Mouse (Mus musculus): Measurements from ENCODE around the gene Smtn. TPM values are rescaled to one million over a fixed set of nuclear protein-coding genes. Genes with fewer than 3 reads are reported as not detected.

The Smtn gene
- polyA plus RNA-seq, 1 experiment: 46.4 TPM

DNA sequence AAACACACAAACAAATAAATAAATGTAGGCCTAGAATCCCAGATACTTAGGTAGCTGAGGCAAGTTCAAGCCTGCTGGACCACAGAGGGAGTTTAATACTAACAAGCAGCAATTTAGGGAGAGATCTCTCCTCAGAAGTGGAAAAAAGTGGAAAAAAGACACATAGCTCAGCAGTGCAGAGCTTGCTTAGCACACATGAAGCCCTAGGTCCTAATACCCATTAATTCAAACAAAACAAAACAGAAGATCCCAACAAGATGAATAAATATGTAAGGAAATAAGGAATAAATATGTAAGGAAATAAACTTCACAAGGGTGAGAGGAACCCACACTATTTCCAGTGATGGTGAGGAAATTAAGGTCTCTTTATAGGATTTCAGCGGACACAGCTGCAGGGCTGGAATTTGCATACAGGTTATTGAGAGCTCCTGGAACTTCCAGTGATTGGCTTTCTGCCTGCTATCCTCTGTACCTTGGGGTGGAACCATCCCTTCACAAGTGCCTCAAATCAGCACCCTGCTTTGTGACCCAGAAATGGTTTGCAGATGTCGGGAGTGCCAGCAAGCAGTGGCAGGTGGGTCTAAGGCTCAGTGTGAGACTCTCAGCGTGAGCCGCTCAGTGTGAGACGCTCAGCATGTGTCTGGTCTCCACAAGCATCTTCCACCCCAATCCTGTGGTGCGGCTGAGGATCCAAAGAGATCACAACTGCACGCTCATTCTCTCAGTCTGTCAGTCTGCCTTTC, 16.4 kb downstream of the Smtn start:
- Histone ChIP-seq H3K27ac (ENCODE audit: insufficient read depth, low read depth, low read length) (no peak overlapping the region), H3K4me3 (ENCODE audit: low read depth, low read length) (no peak overlapping the region), H3K36me3 (ENCODE audit: control insufficient read depth, insufficient read depth, low read length) (peaks cover 58% of the 10 kb centered on the region), H3K27me3 (ENCODE audit: control insufficient read depth, insufficient read depth, low read length) (no peaks in the 10 kb centered on the region), H3K4me1 (ENCODE audit: control insufficient read depth, insufficient read depth, insufficient read length, low read length) (no peaks in the 10 kb centered on the region)
- TF ChIP-seq CTCF (IDR thresholded peaks at IDR 0.05; ENCODE audit: extremely low read depth, insufficient read length, insufficient replicate concordance, low read depth, low read length) (no peak), POLR2A (IDR thresholded peaks at IDR 0.05; ENCODE audit: low read depth, low read length) (no peak)
- 91% methylated on average over 7 of the region's 7 CpGs for WGBS

DNA sequence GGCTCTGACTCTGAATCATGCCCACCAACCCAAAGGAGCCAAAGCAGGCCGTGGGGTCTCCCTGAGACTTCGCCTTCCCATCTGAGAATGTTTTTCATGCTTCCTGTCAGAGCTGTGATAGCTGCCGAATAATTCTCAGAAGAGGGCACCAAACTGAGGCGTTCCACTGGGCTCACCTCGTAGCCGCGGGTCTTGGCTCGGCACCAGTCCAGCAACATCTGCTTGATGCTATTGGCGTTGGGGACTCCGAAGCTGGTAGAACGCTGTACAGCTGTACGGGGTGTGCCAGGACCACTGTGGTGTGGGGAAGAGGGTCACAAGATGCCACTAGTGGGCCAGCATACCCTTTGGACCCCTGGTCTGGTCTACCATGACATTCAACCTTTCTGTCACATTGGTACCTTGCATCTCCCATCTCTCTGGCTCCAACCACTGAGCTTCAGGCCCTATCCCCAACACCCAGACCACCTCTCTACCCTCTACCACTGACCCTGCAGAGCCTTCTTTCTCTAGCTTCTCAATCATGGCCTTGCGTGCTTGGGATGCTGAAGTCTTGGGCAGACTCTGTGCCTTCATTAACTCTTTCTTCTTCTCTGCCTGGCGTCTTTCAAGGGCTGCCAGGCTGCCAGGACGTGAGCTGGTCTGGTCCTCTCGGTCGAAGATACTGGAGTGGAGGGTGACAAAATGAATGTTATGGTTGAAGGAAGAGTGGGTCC, 18.0 kb downstream of the Smtn start:
- 92% methylated on average over 17 of the region's 17 CpGs for WGBS
- H3K27me3 ChIP-seq (ENCODE audit: control insufficient read depth, insufficient read depth, low read length): no peaks in the 10 kb centered on the region
- H3K27ac ChIP-seq (ENCODE audit: insufficient read depth, low read depth, low read length): no peak overlapping the region
- TF ChIP-seq POLR2A (IDR thresholded peaks at IDR 0.05; ENCODE audit: low read depth, low read length) (no peak), CTCF (IDR thresholded peaks at IDR 0.05; ENCODE audit: extremely low read depth, insufficient read length, insufficient replicate concordance, low read depth, low read length) (no peak)
- no peak overlapping the region for H3K4me3 ChIP-seq (ENCODE audit: low read depth, low read length)
- H3K4me1 ChIP-seq (ENCODE audit: control insufficient read depth, insufficient read depth, insufficient read length, low read length): peaks cover 5% of the 10 kb centered on the region
- H3K36me3 ChIP-seq (ENCODE audit: control insufficient read depth, insufficient read depth, low read length): peaks cover 47% of the 10 kb centered on the region

DNA sequence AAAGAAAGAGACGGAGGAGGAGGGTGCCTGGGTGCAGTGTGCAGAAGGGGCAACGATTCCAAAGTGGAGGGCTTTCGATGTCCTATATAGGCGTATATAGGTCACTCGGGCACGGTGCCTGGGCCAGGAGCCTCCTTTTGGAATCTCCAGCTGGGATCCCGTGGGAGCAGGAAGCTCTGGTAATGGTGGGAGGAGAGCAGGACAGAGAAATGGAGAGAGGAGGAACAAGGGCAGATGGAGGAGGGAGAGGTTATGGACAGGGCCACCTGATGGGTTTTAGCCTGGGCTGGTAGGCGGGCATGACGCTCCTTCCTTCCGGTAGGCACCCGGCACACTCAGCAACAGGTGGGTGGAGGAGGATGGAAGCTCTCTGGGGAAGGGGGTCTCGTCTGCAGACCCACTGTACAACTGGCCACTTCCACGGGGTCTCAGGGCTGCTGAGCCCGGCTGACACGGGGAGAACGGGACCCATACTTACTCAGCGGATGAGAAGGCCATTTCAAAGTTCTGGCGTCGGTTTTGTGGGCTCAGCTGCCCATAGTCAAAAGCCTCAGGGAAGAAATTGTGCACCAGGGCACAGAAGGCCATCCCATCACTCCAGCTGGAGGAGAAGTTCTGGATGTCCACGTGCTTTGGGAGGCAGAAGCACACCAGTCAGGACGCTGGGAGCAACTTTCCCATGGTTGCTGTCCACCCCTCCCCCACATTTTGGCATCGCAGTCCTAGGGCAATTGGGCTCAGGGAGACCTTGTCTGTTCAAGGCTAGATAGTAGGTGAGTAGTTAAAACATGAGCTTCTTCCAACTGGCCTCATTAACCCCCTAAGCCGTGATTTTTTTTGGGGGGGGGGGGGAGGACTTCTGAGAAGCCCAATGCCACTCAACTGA, 18.8 kb downstream of the Smtn start:
- Histone ChIP-seq H3K36me3 (ENCODE audit: control insufficient read depth, insufficient read depth, low read length) (peaks cover 44% of the 10 kb centered on the region), H3K4me3 (ENCODE audit: low read depth, low read length) (no peak overlapping the region), H3K27me3 (ENCODE audit: control insufficient read depth, insufficient read depth, low read length) (peaks cover 5% of the 10 kb centered on the region), H3K4me1 (ENCODE audit: control insufficient read depth, insufficient read depth, insufficient read length, low read length) (peaks cover 6% of the 10 kb centered on the region), H3K27ac (ENCODE audit: insufficient read depth, low read depth, low read length) (no peak overlapping the region)
- no peak for TF ChIP-seq CTCF (IDR thresholded peaks at IDR 0.05; ENCODE audit: extremely low read depth, insufficient read length, insufficient replicate concordance, low read depth, low read length)
- 88% methylated on average over 23 of the region's 23 CpGs for WGBS

DNA sequence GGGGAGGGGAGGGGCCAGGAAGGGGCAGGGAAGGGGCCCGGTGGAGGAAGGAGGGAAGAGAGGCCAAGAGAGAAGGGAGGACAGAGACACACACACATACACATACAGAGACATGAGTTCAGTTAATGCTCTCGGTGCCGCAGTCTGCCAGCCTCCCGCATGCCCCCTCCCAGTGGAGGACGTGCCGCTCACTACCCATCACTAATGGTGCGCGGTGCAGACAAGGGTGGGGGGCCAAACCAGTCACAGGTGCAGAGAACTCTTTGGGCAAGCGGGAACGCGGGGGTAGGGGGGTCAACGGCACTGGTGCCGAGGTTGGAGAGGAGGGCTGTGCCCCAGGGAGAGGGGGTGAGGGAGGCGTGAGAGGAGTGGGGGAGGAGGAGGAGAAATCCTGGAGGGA, 19.5 kb downstream of the Smtn start:
- TF ChIP-seq CTCF (IDR thresholded peaks at IDR 0.05; ENCODE audit: extremely low read depth, insufficient read length, insufficient replicate concordance, low read depth, low read length) (no peak), POLR2A (IDR thresholded peaks at IDR 0.05; ENCODE audit: low read depth, low read length) (no peak)
- Histone ChIP-seq H3K36me3 (ENCODE audit: control insufficient read depth, insufficient read depth, low read length) (peaks cover 40% of the 10 kb centered on the region), H3K27me3 (ENCODE audit: control insufficient read depth, insufficient read depth, low read length) (peaks cover 6% of the 10 kb centered on the region), H3K4me3 (ENCODE audit: low read depth, low read length) (no peak overlapping the region), H3K4me1 (ENCODE audit: control insufficient read depth, insufficient read depth, insufficient read length, low read length) (peaks cover 6% of the 10 kb centered on the region), H3K27ac (ENCODE audit: insufficient read depth, low read depth, low read length) (no peak overlapping the region)
- 86% methylated on average over 14 of the region's 14 CpGs for WGBS

DNA sequence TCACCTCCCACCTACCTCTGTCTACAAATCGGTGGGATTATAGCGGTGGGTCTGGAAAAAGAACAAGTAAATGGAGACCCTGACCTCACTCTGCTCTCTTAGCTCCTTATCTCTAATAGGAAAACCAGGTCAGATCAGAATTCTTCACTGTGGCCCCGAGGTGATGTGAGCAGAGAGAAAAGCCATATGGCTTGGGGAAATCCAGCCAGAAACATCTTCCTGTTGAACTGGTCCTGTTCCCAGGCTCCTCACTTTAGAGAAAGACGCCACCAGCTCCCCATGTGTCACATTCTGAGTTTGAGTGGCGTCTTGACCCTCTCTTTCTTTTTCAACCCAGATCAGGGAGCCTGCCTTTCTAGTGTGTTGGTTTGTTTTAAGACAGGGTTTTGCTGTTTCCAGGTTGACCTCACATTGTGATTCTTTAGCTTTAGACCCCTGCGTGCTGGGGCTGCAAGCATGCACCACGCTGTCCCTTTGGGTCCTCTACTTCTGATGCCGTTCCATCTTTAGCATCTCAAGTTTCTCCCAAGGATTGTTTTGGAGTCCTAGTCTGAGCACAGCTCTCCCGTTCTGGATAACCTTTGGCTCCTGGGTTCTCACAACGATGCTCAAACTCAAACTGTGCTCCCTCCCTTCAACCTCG, 20.5 kb downstream of the Smtn start:
- peaks cover 6% of the 10 kb centered on the region for H3K4me1 ChIP-seq (ENCODE audit: control insufficient read depth, insufficient read depth, insufficient read length, low read length)
- TF ChIP-seq CTCF (IDR thresholded peaks at IDR 0.05; ENCODE audit: extremely low read depth, insufficient read length, insufficient replicate concordance, low read depth, low read length) (no peak), POLR2A (IDR thresholded peaks at IDR 0.05; ENCODE audit: low read depth, low read length) (no peak)
- no peak overlapping the region; the same call in 1 of the 2 replicates for H3K27ac ChIP-seq (ENCODE audit: insufficient read depth, low read depth, low read length)
- H3K36me3 ChIP-seq (ENCODE audit: control insufficient read depth, insufficient read depth, low read length): peaks cover 30% of the 10 kb centered on the region
- 75% methylated on average over 11 of the region's 11 CpGs for WGBS
- no peak overlapping the region for H3K4me3 ChIP-seq (ENCODE audit: low read depth, low read length)
- H3K27me3 ChIP-seq (ENCODE audit: control insufficient read depth, insufficient read depth, low read length): peaks cover 6% of the 10 kb centered on the region

DNA sequence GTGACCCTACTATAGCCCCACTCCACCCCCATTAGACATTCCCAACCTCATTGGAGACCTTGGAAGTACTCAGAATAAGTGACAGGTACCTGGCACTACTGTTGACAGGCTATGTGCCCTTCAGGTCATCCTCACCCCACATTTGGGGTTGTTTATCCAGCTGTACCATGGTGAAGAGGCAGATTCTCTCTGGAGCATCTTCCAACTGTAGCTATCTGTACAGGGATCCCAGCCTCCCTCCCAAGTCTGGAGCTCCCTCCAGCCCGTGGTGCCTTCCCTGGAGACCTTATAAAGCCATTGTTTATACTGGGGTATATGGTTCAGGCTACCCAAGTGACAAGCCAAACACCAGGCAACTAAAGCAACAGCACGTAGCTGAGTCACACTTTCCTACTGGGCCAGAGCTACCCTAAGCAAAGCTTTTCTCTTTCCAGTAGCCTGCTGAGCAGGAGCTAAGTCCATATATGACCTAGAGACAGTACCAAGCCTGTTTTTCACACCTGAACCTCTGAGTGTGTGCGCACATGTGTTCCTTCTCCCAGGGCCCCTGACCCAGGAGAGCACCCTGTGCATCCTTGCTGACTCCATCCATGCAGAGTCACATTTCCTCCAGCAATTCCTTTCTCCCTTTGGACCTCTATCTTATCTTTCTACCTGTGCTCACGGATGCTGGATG, 21.2 kb downstream of the Smtn start:
- peaks cover 6% of the 10 kb centered on the region for H3K27me3 ChIP-seq (ENCODE audit: control insufficient read depth, insufficient read depth, low read length)
- H3K36me3 ChIP-seq (ENCODE audit: control insufficient read depth, insufficient read depth, low read length): peaks cover 23% of the 10 kb centered on the region
- TF ChIP-seq CTCF (IDR thresholded peaks at IDR 0.05; ENCODE audit: extremely low read depth, insufficient read length, insufficient replicate concordance, low read depth, low read length) (no peak), POLR2A (IDR thresholded peaks at IDR 0.05; ENCODE audit: low read depth, low read length) (no peak)
- peaks cover 7% of the 10 kb centered on the region for H3K4me1 ChIP-seq (ENCODE audit: control insufficient read depth, insufficient read depth, insufficient read length, low read length)
- no peak overlapping the region; the same call in 1 of the 2 replicates for H3K27ac ChIP-seq (ENCODE audit: insufficient read depth, low read depth, low read length)
- 65% methylated on average over 4 of the region's 4 CpGs for WGBS
- H3K4me3 ChIP-seq (ENCODE audit: low read depth, low read length): no peak overlapping the region
